Mouse (Mus musculus) spleen, postnatal 4 days (tissue): Measurements from ENCODE around the gene Fgfr2.

Source experiments
- DNase-seq, 2 experiments: peaks; one replicate each; pipeline ENCODE4 v3.0.0; 2022; ENCODE audit warnings: low spot score in 2 of 2

The Fgfr2 gene

GRCm38 (mm10) chr7:132174296-132174695 lies 948.9 kb downstream of the Fgfr2 start:
- no peak for DNase-seq

GRCm38 (mm10) chr7:132172220-132172619 lies 950.9 kb downstream of the Fgfr2 start:
- DNase-seq = no peak

GRCm38 (mm10) chr7:132171716-132172115 lies 951.4 kb downstream of the Fgfr2 start:
- DNase-seq = no peak

GRCm38 (mm10) chr7:132169419-132170169 lies 953.6 kb downstream of the Fgfr2 start:
- DNase-seq = no peak

GRCm38 (mm10) chr7:132167239-132167638 lies 955.9 kb downstream of the Fgfr2 start:
- no peak for DNase-seq

GRCm38 (mm10) chr7:132162254-132162653 lies 960.9 kb downstream of the Fgfr2 start:
- no peak for DNase-seq

GRCm38 (mm10) chr7:132158321-132159025 lies 964.7 kb downstream of the Fgfr2 start:
- no peak for DNase-seq

- no peak for DNase-seq
These were observed 968.7 kb downstream of the Fgfr2 start, which contains the start of gene Cpxm2 for GRCm38 (mm10) chr7:132154368-132154961. Cpxm2 (minus strand) TSS chr7:132154739.

GRCm38 (mm10) chr7:132153725-132154147 lies 969.4 kb downstream of the Fgfr2 start:
- DNase-seq = no peak

- no peak for DNase-seq
These were observed 977.8 kb downstream of the Fgfr2 start for GRCm38 (mm10) chr7:132145227-132145800.

GRCm38 (mm10) chr7:132128687-132129086 lies 994.5 kb downstream of the Fgfr2 start:
- no peak for DNase-seq

- no peak for DNase-seq
These were observed 998.2 kb downstream of the Fgfr2 start for GRCm38 (mm10) chr7:132124948-132125347.

GRCm38 (mm10) chr7:132123211-132123610 lies 999.9 kb downstream of the Fgfr2 start:
- no peak for DNase-seq

GRCm38 (mm10) chr7:132119817-132120216 lies 1003.3 kb downstream of the Fgfr2 start:
- DNase-seq = no peak

GRCm38 (mm10) chr7:132111770-132112169 lies 1011.4 kb downstream of the Fgfr2 start:
- no peak for DNase-seq

- DNase-seq = no peak
These were observed 1012.8 kb downstream of the Fgfr2 start for GRCm38 (mm10) chr7:132110308-132110707.

- DNase-seq = no peak
These were observed 1016.3 kb downstream of the Fgfr2 start for GRCm38 (mm10) chr7:132106891-132107290.

- DNase-seq = no peak
These were observed 1017.8 kb downstream of the Fgfr2 start for GRCm38 (mm10) chr7:132105326-132105725.

GRCm38 (mm10) chr7:132098441-132098840 lies 1024.7 kb downstream of the Fgfr2 start:
- DNase-seq = no peak

GRCm38 (mm10) chr7:132094666-132095065 lies 1028.5 kb downstream of the Fgfr2 start:
- DNase-seq = no peak

- DNase-seq = no peak
These were observed 1031.6 kb downstream of the Fgfr2 start for GRCm38 (mm10) chr7:132091551-132091950.

GRCm38 (mm10) chr7:132088606-132089005 lies 1034.5 kb downstream of the Fgfr2 start:
- no peak for DNase-seq
